Comparison of ENCODE assay signal across 27 mouse cellular contexts in genomic region chr10:7821981-7822380, GRCm38 (mm10). TPM values are rescaled to one million over a fixed set of nuclear protein-coding genes. Genes with fewer than 3 reads are reported as not detected.
"Had no signal": no experiment of that assay in that cellular context is flagged by ENCODE, and none has a peak within 500 bp of the region (broad histone marks: within the 10 kb centered on the region; RNA-seq: fewer than 3 reads in every experiment).

No protein-coding gene starts in this region.

- H3K4me1 ChIP-seq: embryonic facial prominence, embryonic 10.5 days; embryonic facial prominence, embryonic 12.5 days; embryonic facial prominence, embryonic 13.5 days; embryonic facial prominence, embryonic 15.5 days; forebrain, embryonic 10.5 days; forebrain, embryonic 12.5 days; forebrain, embryonic 13.5 days; forebrain, embryonic 15.5 days had no signal

- H3K4me2 ChIP-seq: embryonic facial prominence, embryonic 12.5 days; embryonic facial prominence, embryonic 13.5 days; embryonic facial prominence, embryonic 15.5 days; forebrain, embryonic 12.5 days; forebrain, embryonic 13.5 days; forebrain, embryonic 15.5 days had no signal

- H3K4me3 ChIP-seq: embryonic facial prominence, embryonic 10.5 days; embryonic facial prominence, embryonic 12.5 days; embryonic facial prominence, embryonic 13.5 days; embryonic facial prominence, embryonic 15.5 days; erythroblast, embryonic 14.5 days; forebrain, embryonic 10.5 days; forebrain, embryonic 12.5 days; forebrain, embryonic 13.5 days; forebrain, embryonic 15.5 days; gastrocnemius, adult 2 months had no signal

- ATAC-seq: forebrain, embryonic 13.5 days; forebrain, embryonic 14.5 days; forebrain, embryonic 15.5 days; forebrain, embryonic 16.5 days; forebrain, postnatal 0 days had no signal

- H3K9ac ChIP-seq: embryonic facial prominence, embryonic 12.5 days; embryonic facial prominence, embryonic 13.5 days; embryonic facial prominence, embryonic 15.5 days; forebrain, embryonic 12.5 days; forebrain, embryonic 13.5 days; forebrain, embryonic 15.5 days; forebrain, postnatal 0 days had no signal

- H3K27me3 ChIP-seq: embryonic facial prominence, embryonic 12.5 days; embryonic facial prominence, embryonic 13.5 days; embryonic facial prominence, embryonic 15.5 days; forebrain, embryonic 12.5 days; forebrain, embryonic 13.5 days; forebrain, embryonic 15.5 days had no signal

- H3K9me3 ChIP-seq: embryonic facial prominence, embryonic 10.5 days; embryonic facial prominence, embryonic 12.5 days; embryonic facial prominence, embryonic 13.5 days; embryonic facial prominence, embryonic 15.5 days; forebrain, embryonic 10.5 days; forebrain, embryonic 12.5 days; forebrain, embryonic 13.5 days; forebrain, embryonic 15.5 days had no signal

- H3K27ac ChIP-seq: embryonic facial prominence, embryonic 10.5 days; embryonic facial prominence, embryonic 12.5 days; embryonic facial prominence, embryonic 13.5 days; embryonic facial prominence, embryonic 15.5 days; forebrain, embryonic 10.5 days; forebrain, embryonic 12.5 days; forebrain, embryonic 13.5 days; forebrain, embryonic 15.5 days; gastrocnemius, adult 2 months had no signal

- DNase-seq: cerebellum, adult 2 months; cerebellum, adult 8-10 months; cerebellum, adult 9-10 months; cerebellum, adult 9-11 months; cerebellum, postnatal 10 days; cerebellum, postnatal 14 days; cerebellum, postnatal 25 days; cerebellum, postnatal 36 days; embryo, embryonic 11 days; forebrain, postnatal 0 days; gastrocnemius, adult 2 months; gastrocnemius, postnatal 10 days; gastrocnemius, postnatal 14 days; gastrocnemius, postnatal 25 days; gastrocnemius, postnatal 36 days; heart, adult 18-20 months had no signal

RNA-seq across cellular contexts. Expression of gene Zc3h12d, which starts 10.3 kb away (rescaled TPM):
- total RNA-seq: gastrocnemius, postnatal 14 days had no signal
- polyA plus RNA-seq: erythroblast, embryonic 14.5 days; forebrain, embryonic 12.5 days; forebrain, embryonic 13.5 days; forebrain, embryonic 14.5 days had no signal
